Mouse (Mus musculus): ENCODE data around the gene Trim71. TPM values are rescaled to one million over a fixed set of nuclear protein-coding genes. Genes with fewer than 3 reads are reported as not detected.
A peak's percentile ranks its signal among the peaks of the same experiment; 100 is the strongest.

The Trim71 gene
- polyA plus RNA-seq, 1 experiment from 2014 or later = 2.2 TPM

- 1% methylated on average over 12 of the region's 12 CpGs for WGBS
- peak overlapping the region; percentile 74 for H3K4me3 ChIP-seq (ENCODE audit: low read depth, low read length)
- H3K36me3 ChIP-seq (ENCODE audit: control insufficient read depth, insufficient read depth, low read length) = no peaks in the 10 kb centered on the region
- no peak overlapping the region for H3K27ac ChIP-seq (ENCODE audit: low read depth, low read length)
- H3K9ac ChIP-seq (ENCODE audit: low read length) = peak overlapping the region; percentile 72
- H3K4me1 ChIP-seq (ENCODE audit: control insufficient read depth, insufficient read depth, low read length) = peaks cover 29% of the 10 kb centered on the region
- no peaks in the 10 kb centered on the region for H3K27me3 ChIP-seq (ENCODE audit: control insufficient read depth, insufficient read depth, low read length)
- peak; percentile 96 for DNase-seq (ENCODE audit: low spot score, missing footprints)
- peak overlapping the region; percentile 92 for H3K4me2 ChIP-seq
- no peak for ATAC-seq (ENCODE audit: low FRiP score)
- no peaks in the 10 kb centered on the region for H3K9me3 ChIP-seq (ENCODE audit: control insufficient read depth, low read length)
Observed at GRCm38 (mm10) chr9:114561671-114561971, 2.5 kb downstream of the Trim71 start.

DNA sequence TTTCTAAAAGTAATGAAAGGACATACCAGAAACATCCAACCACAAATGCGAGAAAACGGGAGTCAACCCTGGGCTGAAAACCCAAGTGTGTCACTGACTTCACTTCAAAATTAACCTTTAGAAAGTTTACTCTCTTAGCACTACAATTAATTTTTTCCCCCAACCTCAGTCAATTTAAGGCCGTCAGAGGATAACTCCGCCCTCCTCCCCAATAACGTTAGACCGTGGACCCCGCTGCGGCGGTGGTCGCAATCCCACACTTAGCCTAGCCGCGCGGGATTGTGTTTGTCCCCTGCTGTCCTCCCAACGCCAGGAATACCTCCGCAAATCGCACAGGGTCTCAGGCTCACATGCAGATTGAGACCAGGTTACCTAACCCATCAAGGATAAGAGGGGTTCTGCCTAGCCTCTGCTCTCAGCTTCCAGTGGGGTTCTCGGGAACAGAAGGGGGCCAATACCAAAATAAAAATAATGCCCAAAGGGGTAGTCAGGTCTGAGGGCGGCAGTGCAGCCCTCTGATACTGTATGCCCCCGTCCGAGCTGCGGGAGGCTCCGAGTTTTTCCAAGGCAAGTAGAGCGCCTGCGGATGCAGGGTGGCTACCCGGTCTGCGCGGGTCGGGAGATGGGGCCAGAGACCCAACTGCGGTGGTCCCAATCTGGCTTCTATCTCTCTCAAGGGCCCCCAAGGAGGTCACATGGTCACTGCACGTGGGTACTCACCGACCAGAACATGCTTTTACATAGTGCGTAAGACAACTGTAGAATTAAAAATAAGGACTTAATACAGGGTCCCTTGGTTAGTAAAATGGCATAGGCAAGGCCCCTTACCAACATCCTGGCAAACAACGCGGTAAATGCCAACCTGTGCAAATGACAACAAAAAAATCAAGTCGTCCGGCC is 3.1 kb downstream of the Trim71 start:
- H3K4me2 ChIP-seq = peak overlapping the region; percentile 92
- no peak for ATAC-seq (ENCODE audit: low FRiP score)
- H3K9me3 ChIP-seq (ENCODE audit: control insufficient read depth, low read length) = no peaks in the 10 kb centered on the region
- DNase-seq (ENCODE audit: low spot score, missing footprints) = peak; percentile 93
- H3K36me3 ChIP-seq (ENCODE audit: control insufficient read depth, insufficient read depth, low read length) = no peaks in the 10 kb centered on the region
- peak overlapping the region; percentile 74 for H3K4me3 ChIP-seq (ENCODE audit: low read depth, low read length)
- H3K9ac ChIP-seq (ENCODE audit: low read length) = peak overlapping the region; percentile 72
- under 1% methylated on average over 36 of the region's 36 CpGs for WGBS
- H3K27me3 ChIP-seq (ENCODE audit: control insufficient read depth, insufficient read depth, low read length) = no peaks in the 10 kb centered on the region
- peaks cover 29% of the 10 kb centered on the region for H3K4me1 ChIP-seq (ENCODE audit: control insufficient read depth, insufficient read depth, low read length)
- no peak overlapping the region for H3K27ac ChIP-seq (ENCODE audit: low read depth, low read length)

GRCm38 (mm10) chr9:114560141-114560540 is 4.0 kb downstream of the Trim71 start:
- H3K36me3 ChIP-seq (ENCODE audit: control insufficient read depth, insufficient read depth, low read length) = no peaks in the 10 kb centered on the region
- H3K9ac ChIP-seq (ENCODE audit: low read length) = peak overlapping the region; percentile 72; the same call in 1 of the 2 replicates
- whole genome bisulfite sequencing = 8% methylated on average over 7 of the region's 7 CpGs
- DNase-seq (ENCODE audit: low spot score, missing footprints) (peak; percentile 91), ATAC-seq (ENCODE audit: low FRiP score) (no peak)
- no peak overlapping the region for H3K27ac ChIP-seq (ENCODE audit: low read depth, low read length)
- peaks cover 29% of the 10 kb centered on the region for H3K4me1 ChIP-seq (ENCODE audit: control insufficient read depth, insufficient read depth, low read length)
- H3K27me3 ChIP-seq (ENCODE audit: control insufficient read depth, insufficient read depth, low read length) = no peaks in the 10 kb centered on the region
- H3K4me3 ChIP-seq (ENCODE audit: low read depth, low read length) = peak overlapping the region; percentile 74
- no peaks in the 10 kb centered on the region for H3K9me3 ChIP-seq (ENCODE audit: control insufficient read depth, low read length)
- peak overlapping the region; percentile 92 for H3K4me2 ChIP-seq

GRCm38 (mm10) chr9:114557086-114557485 is 7.1 kb downstream of the Trim71 start:
- Histone ChIP-seq H3K9ac (ENCODE audit: low read length) (no peak overlapping the region), H3K27ac (ENCODE audit: low read depth, low read length) (no peak overlapping the region), H3K27me3 (ENCODE audit: control insufficient read depth, insufficient read depth, low read length) (no peaks in the 10 kb centered on the region), H3K9me3 (ENCODE audit: control insufficient read depth, low read length) (no peaks in the 10 kb centered on the region), H3K36me3 (ENCODE audit: control insufficient read depth, insufficient read depth, low read length) (no peaks in the 10 kb centered on the region), H3K4me1 (ENCODE audit: control insufficient read depth, insufficient read depth, low read length) (peaks cover 27% of the 10 kb centered on the region), H3K4me2 (no peak overlapping the region), H3K4me3 (ENCODE audit: low read depth, low read length) (no peak overlapping the region)
- ATAC-seq (ENCODE audit: low FRiP score) (no peak), DNase-seq (ENCODE audit: low spot score, missing footprints) (no peak)
- 16% methylated on average over 7 of the region's 7 CpGs for WGBS

DNA sequence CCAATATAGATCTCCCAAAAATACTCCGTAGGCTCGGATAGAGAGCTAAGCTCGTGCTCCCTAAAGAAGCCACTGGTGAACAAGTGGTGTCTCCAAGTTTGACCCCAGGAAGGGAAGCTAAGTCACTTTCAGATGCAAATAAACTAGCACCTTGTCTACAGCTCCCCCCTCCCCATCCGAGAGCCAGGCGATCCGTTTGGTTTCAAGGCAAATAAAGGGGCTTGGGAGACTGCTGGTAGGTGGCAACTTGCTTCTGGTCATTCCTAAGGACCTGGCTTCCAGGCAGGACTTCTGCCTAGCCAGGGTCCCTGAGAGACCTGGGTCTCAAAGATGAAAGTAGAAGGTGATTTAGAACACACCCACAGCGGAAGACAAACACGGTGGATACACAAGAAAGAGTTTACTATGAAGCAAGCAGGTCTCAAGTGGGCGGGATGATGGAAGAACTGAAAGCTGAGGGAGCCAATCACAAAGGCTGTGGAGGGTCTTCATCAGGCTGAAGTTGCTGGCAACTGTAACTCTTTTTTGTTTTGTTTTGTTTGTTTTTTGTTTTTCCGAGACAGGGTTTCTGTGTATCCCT is 7.8 kb downstream of the Trim71 start:
- H3K4me2 ChIP-seq = no peak overlapping the region
- no peaks in the 10 kb centered on the region for H3K36me3 ChIP-seq (ENCODE audit: control insufficient read depth, insufficient read depth, low read length)
- no peak overlapping the region for H3K4me3 ChIP-seq (ENCODE audit: low read depth, low read length)
- no peak for DNase-seq (ENCODE audit: low spot score, missing footprints)
- H3K27me3 ChIP-seq (ENCODE audit: control insufficient read depth, insufficient read depth, low read length) = no peaks in the 10 kb centered on the region
- H3K4me1 ChIP-seq (ENCODE audit: control insufficient read depth, insufficient read depth, low read length) = peaks cover 23% of the 10 kb centered on the region
- H3K9me3 ChIP-seq (ENCODE audit: control insufficient read depth, low read length) = no peaks in the 10 kb centered on the region
- H3K9ac ChIP-seq (ENCODE audit: low read length) = no peak overlapping the region
- no peak overlapping the region for H3K27ac ChIP-seq (ENCODE audit: low read depth, low read length)
- no peak for ATAC-seq (ENCODE audit: low FRiP score)
- WGBS = 30% methylated on average over 10 of the region's 10 CpGs

- WGBS = 69% methylated on average over 5 of the region's 5 CpGs
- Histone ChIP-seq H3K4me1 (ENCODE audit: control insufficient read depth, insufficient read depth, low read length) (peaks cover 16% of the 10 kb centered on the region), H3K27me3 (ENCODE audit: control insufficient read depth, insufficient read depth, low read length) (no peaks in the 10 kb centered on the region), H3K9me3 (ENCODE audit: control insufficient read depth, low read length) (no peaks in the 10 kb centered on the region), H3K27ac (ENCODE audit: low read depth, low read length) (no peak overlapping the region), H3K4me2 (no peak overlapping the region), H3K4me3 (ENCODE audit: low read depth, low read length) (no peak overlapping the region), H3K36me3 (ENCODE audit: control insufficient read depth, insufficient read depth, low read length) (no peaks in the 10 kb centered on the region), H3K9ac (ENCODE audit: low read length) (no peak overlapping the region)
- DNase-seq (ENCODE audit: low spot score, missing footprints) (no peak), ATAC-seq (ENCODE audit: low FRiP score) (peak; percentile 41; the same call in 1 of the 2 replicates)
Observed at GRCm38 (mm10) chr9:114554355-114554979, 9.7 kb downstream of the Trim71 start.

- Histone ChIP-seq H3K4me1 (ENCODE audit: control insufficient read depth, insufficient read depth, low read length) (peaks cover 20% of the 10 kb centered on the region), H3K27me3 (ENCODE audit: control insufficient read depth, insufficient read depth, low read length) (no peaks in the 10 kb centered on the region), H3K4me2 (no peak overlapping the region), H3K27ac (ENCODE audit: low read depth, low read length) (no peak overlapping the region), H3K4me3 (ENCODE audit: low read depth, low read length) (no peak overlapping the region), H3K9ac (ENCODE audit: low read length) (no peak overlapping the region), H3K9me3 (ENCODE audit: control insufficient read depth, low read length) (no peaks in the 10 kb centered on the region), H3K36me3 (ENCODE audit: control insufficient read depth, insufficient read depth, low read length) (no peaks in the 10 kb centered on the region)
- no peak for DNase-seq (ENCODE audit: low spot score, missing footprints)
- no peak for ATAC-seq (ENCODE audit: low FRiP score)
Observed at GRCm38 (mm10) chr9:114553828-114554227, 10.3 kb downstream of the Trim71 start.

DNA sequence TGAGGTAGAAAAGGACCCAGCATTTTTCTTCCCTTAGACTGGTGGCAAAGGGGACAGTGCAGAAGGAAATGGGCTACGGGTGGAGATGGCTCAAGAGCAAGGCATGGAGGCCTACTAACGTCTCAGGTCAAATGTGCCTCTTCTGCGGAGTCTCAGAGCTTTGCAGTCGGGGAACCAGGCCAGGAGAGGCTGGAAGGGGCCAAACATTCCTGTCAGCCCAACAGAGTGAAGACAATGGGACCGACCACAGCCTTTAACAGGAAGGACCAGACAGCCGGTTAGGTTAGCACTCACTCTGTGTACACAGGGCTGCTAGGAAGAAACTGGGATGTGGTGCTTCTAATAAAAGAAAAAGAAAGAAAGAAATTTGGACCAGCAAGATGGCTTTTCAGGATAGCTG is 14.1 kb downstream of the Trim71 start:
- Histone ChIP-seq H3K27ac (ENCODE audit: low read depth, low read length) (no peak overlapping the region), H3K4me1 (ENCODE audit: control insufficient read depth, insufficient read depth, low read length) (peaks cover 41% of the 10 kb centered on the region)
- WGBS = 9% methylated on average over 6 of the region's 6 CpGs

DNA sequence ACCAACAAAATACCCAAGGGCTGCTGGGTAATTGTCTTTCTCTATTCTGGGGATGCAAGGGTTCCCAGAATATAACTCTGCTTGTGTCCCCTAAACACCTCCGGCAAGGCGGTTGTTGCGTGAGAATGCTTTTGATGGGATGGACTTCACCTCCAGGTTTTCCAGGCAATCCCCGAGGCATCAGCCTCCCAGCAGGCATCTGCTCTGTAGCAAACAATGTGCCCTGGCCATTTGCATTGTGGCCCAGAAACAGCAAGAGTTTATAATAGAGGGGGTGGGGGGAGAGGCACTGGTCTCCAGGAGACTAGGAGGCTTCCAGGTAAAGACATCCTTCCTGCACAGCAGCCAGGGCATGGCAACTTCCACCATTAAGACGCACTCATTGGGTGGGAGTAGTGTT is 15.1 kb downstream of the Trim71 start:
- no peak overlapping the region for H3K9ac ChIP-seq (ENCODE audit: low read length)
- no peak overlapping the region for H3K4me3 ChIP-seq (ENCODE audit: low read depth, low read length)
- H3K27me3 ChIP-seq (ENCODE audit: control insufficient read depth, insufficient read depth, low read length) = no peaks in the 10 kb centered on the region
- H3K4me1 ChIP-seq (ENCODE audit: control insufficient read depth, insufficient read depth, low read length) = peaks cover 48% of the 10 kb centered on the region
- ATAC-seq (ENCODE audit: low FRiP score) = peak; percentile 51
- DNase-seq (ENCODE audit: low spot score, missing footprints) = no peak
- 10% methylated on average over 5 of the region's 5 CpGs for WGBS
- no peak overlapping the region; the same call in 1 of the 2 replicates for H3K4me2 ChIP-seq
- no peaks in the 10 kb centered on the region for H3K36me3 ChIP-seq (ENCODE audit: control insufficient read depth, insufficient read depth, low read length)
- no peaks in the 10 kb centered on the region for H3K9me3 ChIP-seq (ENCODE audit: control insufficient read depth, low read length)
- no peak overlapping the region for H3K27ac ChIP-seq (ENCODE audit: low read depth, low read length)

More for the DNA sequence above, 14.1 kb downstream of the Trim71 start:
- H3K9ac ChIP-seq (ENCODE audit: low read length) = no peak overlapping the region
- DNase-seq (ENCODE audit: low spot score, missing footprints) = no peak
- H3K9me3 ChIP-seq (ENCODE audit: control insufficient read depth, low read length) = no peaks in the 10 kb centered on the region
- no peak overlapping the region for H3K4me3 ChIP-seq (ENCODE audit: low read depth, low read length)
- H3K27me3 ChIP-seq (ENCODE audit: control insufficient read depth, insufficient read depth, low read length) = no peaks in the 10 kb centered on the region
- ATAC-seq (ENCODE audit: low FRiP score) = no peak
- H3K36me3 ChIP-seq (ENCODE audit: control insufficient read depth, insufficient read depth, low read length) = no peaks in the 10 kb centered on the region
- no peak overlapping the region for H3K4me2 ChIP-seq
